In genomic region chr11:94870341-94870740, GRCm38 (mm10) we compare ENCODE assay signal across 8 mouse cellular contexts.
DNase-seq lines count a peak whose midpoint lies in the region; ATAC-seq and TF ChIP-seq lines count a peak whose summit lies in the region.

No protein-coding gene starts in this region.

- no peak for TF ChIP-seq POLR2A in ES-Bruce4 (IDR thresholded peaks at IDR 0.05; ENCODE audit: insufficient read depth, low read length)

- H3K4me1 ChIP-seq in ES-Bruce4 (ENCODE audit: control insufficient read depth, insufficient read depth, low read length): no peaks in the 10 kb centered on the region

- no peak for TF ChIP-seq EP300 in ES-Bruce4 (IDR thresholded peaks at IDR 0.05; ENCODE audit: insufficient read depth, low read depth, low read length)

- no peaks in the 10 kb centered on the region for H3K27me3 ChIP-seq in ES-Bruce4 (ENCODE audit: control insufficient read depth, insufficient read depth, low read length, poor library complexity, severe bottlenecking)

- no peak for ATAC-seq in inflammation-experienced regulatory T-cells, adult 6 months

- H3K27ac ChIP-seq in ES-Bruce4 (ENCODE audit: insufficient read depth, low read length): no peak overlapping the region

- no peak overlapping the region for H3K9ac ChIP-seq in ES-Bruce4 (ENCODE audit: low read depth, poor library complexity, severe bottlenecking)

- no peak overlapping the region for H3K4me3 ChIP-seq in ES-Bruce4 (ENCODE audit: low read depth, low read length)

- H3K36me3 ChIP-seq in ES-Bruce4 (ENCODE audit: control insufficient read depth, insufficient read depth, low read length, poor library complexity, severe bottlenecking): no peaks in the 10 kb centered on the region

- peak; percentile 39 to 42 for DNase-seq in B cell, adult 2 months
- DNase-seq in cerebellum, adult 18-20 months: peak; percentile 42 to 49
- peak; percentile 69 for DNase-seq in gastrocnemius, adult 18-20 months (ENCODE audit: low spot score)
- DNase-seq in kidney, postnatal 10 days: peak; percentile 84
- DNase-seq in lung, adult 18-20 months: peak; percentile 64 to 66
- peak; percentile 48 for DNase-seq in right cerebral cortex, postnatal 4 days

- peak; percentile 70 for TF ChIP-seq CTCF in ES-Bruce4 (IDR thresholded peaks at IDR 0.05; ENCODE audit: low read depth, low read length)

- H3K9me3 ChIP-seq in ES-Bruce4 (replicated peaks; ENCODE audit: control insufficient read depth, insufficient read depth, low read length, poor library complexity, severe bottlenecking): no peaks in the 10 kb centered on the region
